Mouse (Mus musculus): Measurements from ENCODE around the gene Znrd1as.

- no peak for TF ChIP-seq EP300 (IDR thresholded peaks at IDR 0.05; ENCODE audit: low read depth)
- no peak for TF ChIP-seq CTCF (IDR thresholded peaks at IDR 0.05; ENCODE audit: low read depth)
These were observed 29.0 kb upstream of the Znrd1as start for GRCm38 (mm10) chr17:36929236-36929932.
